Mouse (Mus musculus) stomach, postnatal 0 days (tissue): ENCODE results near the gene Abcc10. TPM values are rescaled to one million over a fixed set of nuclear protein-coding genes. Genes with fewer than 3 reads are reported as not detected.

Experiments
- ATAC-seq: fragments of 200-750 bp; cut with Nextera tagmentation; 2 replicates; pipeline ENCODE4 v1.8.0; 2017; ENCODE audit not compliant: low FRiP score, low TSS enrichment
- DNase-seq: peaks from one replicate; pipeline ENCODE4 v3.0.0-alpha.2; 2016; ENCODE audit warnings: low spot score
- H3K27ac ChIP-seq: fragments of 300-500 bp; sonication (generic); replicated peaks from 2 replicates; pipeline ENCODE4 v1.5.1; 2014; ENCODE audit warnings: mild to moderate bottlenecking, control low read depth
- H3K27me3 ChIP-seq: fragments of 300-500 bp; sonication (generic); 2 replicates; pipeline ENCODE4 v1.6.1; 2014; ENCODE audit warnings: low read length; ENCODE audit not compliant: control insufficient read depth, insufficient read depth
- H3K36me3 ChIP-seq: fragments of 300-500 bp; sonication (generic); 2 replicates; pipeline ENCODE4 v1.6.1; 2014; ENCODE audit warnings: low read length, mixed read lengths; ENCODE audit not compliant: control insufficient read depth, insufficient read depth
- H3K4me1 ChIP-seq: fragments of 300-500 bp; sonication (generic); replicated peaks from 2 replicates; pipeline ENCODE4 v1.6.1; 2014; ENCODE audit warnings: antibody characterized with exemption; ENCODE audit not compliant: control insufficient read depth, insufficient read depth
- H3K4me2 ChIP-seq: fragments of 300-500 bp; sonication (generic); replicated peaks from 2 replicates; pipeline ENCODE4 v1.6.1; 2014; ENCODE audit warnings: low read depth, mild to moderate bottlenecking, control low read depth, moderate library complexity
- H3K4me3 ChIP-seq: fragments of 300-500 bp; sonication (generic); 2 replicates; pipeline ENCODE4 v1.5.1; 2014; ENCODE audit warnings: low read depth, low read length, control low read depth
- H3K9ac ChIP-seq: fragments of 300-500 bp; sonication (generic); 2 replicates; pipeline ENCODE4 v1.6.1; 2014; ENCODE audit warnings: mild to moderate bottlenecking, low read length, control low read depth, mixed read lengths
- H3K9me3 ChIP-seq: fragments of 300-500 bp; sonication (generic); 2 replicates; pipeline ENCODE4 v1.6.1; 2016; ENCODE audit warnings: low read length; ENCODE audit not compliant: control insufficient read depth
- CTCF ChIP-seq: IDR thresholded peaks from 2 replicates; pipeline ENCODE4 v1.5.1; 2016; ENCODE audit warnings: antibody characterized with exemption, low read depth, mild to moderate bottlenecking, moderate library complexity
- EP300 ChIP-seq: optimal IDR thresholded peaks from 2 replicates; pipeline ENCODE3; 2016; ENCODE audit warnings: antibody characterized with exemption
- WGBS: fragments of 180-500 bp; shearing (Covaris S2); extraction: QIAGEN DNeasy Blood & Tissue Kit; methylation state at CpG from one replicate; pipeline ENCODE4 v1.1.7; 2014; 5-methylcytosine and 5-hydroxymethylcytosine counted together
- polyA plus RNA-seq: library from polyadenylated mRNA; unstranded; fragments of >200 nt; fragmentation: Nextera tagmentation; extraction: Ambion mirVana; gene quantifications from 2 replicates; pipeline ENCODE4 v1.2.1, GENCODE M21; 2015

The Abcc10 gene
- polyA plus RNA-seq, 1 experiment from 2014 or later = 3.5 TPM

- no peak overlapping the region for H3K9ac ChIP-seq
- TF ChIP-seq CTCF (no peak), EP300 (no peak)
- 78% methylated on average over 12 of the region's 12 CpGs for WGBS
- no peak overlapping the region for H3K27ac ChIP-seq
- H3K4me2 ChIP-seq = no peak overlapping the region
- no peaks in the 10 kb centered on the region for H3K27me3 ChIP-seq
- no peak for DNase-seq
- H3K9me3 ChIP-seq = no peaks in the 10 kb centered on the region
- H3K4me3 ChIP-seq = no peak overlapping the region
- no peaks in the 10 kb centered on the region for H3K4me1 ChIP-seq
- 0 out of 2 replicates have a peak, but pooled peaks have one; percentile 30 for ATAC-seq
- 0 out of 2 replicates have a peak, but pooled peaks cover 2% of the 10 kb centered on the region for H3K36me3 ChIP-seq
These were observed 18.3 kb downstream of the Abcc10 start for GRCm38 (mm10) chr17:46309835-46310234.

GRCm38 (mm10) chr17:46306956-46307355 lies 21.2 kb downstream of the Abcc10 start:
- WGBS = 92% methylated on average over 15 of the region's 15 CpGs
- Histone ChIP-seq H3K4me1 (no peaks in the 10 kb centered on the region), H3K9me3 (no peaks in the 10 kb centered on the region), H3K27ac (no peak overlapping the region), H3K9ac (no peak overlapping the region), H3K36me3 (no peaks in the 10 kb centered on the region), H3K4me3 (no peak overlapping the region), H3K27me3 (no peaks in the 10 kb centered on the region), H3K4me2 (no peak overlapping the region)
- ATAC-seq (no peak), DNase-seq (no peak)
- TF ChIP-seq CTCF = no peak
- no peak for TF ChIP-seq EP300

GRCm38 (mm10) chr17:46304184-46304583 lies 24.0 kb downstream of the Abcc10 start:
- ATAC-seq (no peak), DNase-seq (peak; percentile 12)
- no peaks in the 10 kb centered on the region for H3K36me3 ChIP-seq
- no peak overlapping the region for H3K4me3 ChIP-seq
- no peaks in the 10 kb centered on the region for H3K4me1 ChIP-seq
- H3K9ac ChIP-seq = no peak overlapping the region
- no peak for TF ChIP-seq EP300
- TF ChIP-seq CTCF = no peak
- no peak overlapping the region for H3K27ac ChIP-seq
- no peak overlapping the region for H3K4me2 ChIP-seq
- 89% methylated on average over 9 of the region's 9 CpGs for WGBS
- H3K9me3 ChIP-seq = no peaks in the 10 kb centered on the region
- H3K27me3 ChIP-seq = no peaks in the 10 kb centered on the region

- Histone ChIP-seq H3K27me3 (no peaks in the 10 kb centered on the region), H3K4me3 (no peak overlapping the region), H3K4me1 (no peaks in the 10 kb centered on the region), H3K4me2 (no peak overlapping the region), H3K27ac (no peak overlapping the region), H3K9me3 (no peaks in the 10 kb centered on the region), H3K36me3 (no peaks in the 10 kb centered on the region), H3K9ac (no peak overlapping the region)
- ATAC-seq = no peak
- WGBS = 65% methylated on average over 12 of the region's 12 CpGs
- no peak for DNase-seq
- TF ChIP-seq EP300 = no peak
- TF ChIP-seq CTCF = no peak
These were observed 26.3 kb downstream of the Abcc10 start for GRCm38 (mm10) chr17:46301892-46302291.

- Histone ChIP-seq H3K9me3 (no peaks in the 10 kb centered on the region), H3K27ac (no peak overlapping the region), H3K4me2 (peak overlapping the region; percentile 99), H3K9ac (peak overlapping the region; percentile 58), H3K36me3 (no peaks in the 10 kb centered on the region), H3K4me3 (peak overlapping the region; percentile 58), H3K4me1 (no peaks in the 10 kb centered on the region), H3K27me3 (peaks cover 2% of the 10 kb centered on the region; the same call in 1 of the 2 replicates)
- WGBS = under 1% methylated on average over 41 of the region's 48 CpGs
- ATAC-seq (peak; percentile 74), DNase-seq (peak; percentile 87)
- TF ChIP-seq EP300 (no peak), CTCF (peak; percentile 96)
These were observed 29.8 kb downstream of the Abcc10 start for GRCm38 (mm10) chr17:46298220-46298913.
